Mouse (Mus musculus) T-cell, adult 2 months (primary cell): ENCODE data around the gene Drg1.
"Not testable (repeated sequence)": the region's sequence is repeated elsewhere in the genome, so short reads cannot be mapped to it uniquely, and the experiment has no call there.

Source experiments
- DNase-seq: peaks from one replicate; pipeline ENCODE4 v3.0.0; 2022; ENCODE audit warnings: low spot score

The Drg1 gene

GRCm38 (mm10) chr11:3166321-3166720 lies 99.9 kb downstream of the Drg1 start:
- peak; percentile 29 for DNase-seq

- not testable (repeated sequence) for DNase-seq
Measured at GRCm38 (mm10) chr11:3165210-3165782, 100.9 kb downstream of the Drg1 start.

GRCm38 (mm10) chr11:3163661-3164060 lies 102.6 kb downstream of the Drg1 start:
- not testable (repeated sequence) for DNase-seq

GRCm38 (mm10) chr11:3163122-3163521 lies 103.1 kb downstream of the Drg1 start:
- DNase-seq = peak; percentile 42

- peak; percentile 61 for DNase-seq
Measured at GRCm38 (mm10) chr11:3162236-3162897, 103.8 kb downstream of the Drg1 start.

- peak; percentile 58 for DNase-seq
Measured at GRCm38 (mm10) chr11:3161370-3161769, 104.8 kb downstream of the Drg1 start.

GRCm38 (mm10) chr11:3158800-3159199 lies 107.4 kb downstream of the Drg1 start:
- DNase-seq = not testable (repeated sequence)

GRCm38 (mm10) chr11:3157996-3158395 lies 108.2 kb downstream of the Drg1 start:
- not testable (repeated sequence) for DNase-seq

- not testable (repeated sequence) for DNase-seq
Measured at GRCm38 (mm10) chr11:3156991-3157390, 109.2 kb downstream of the Drg1 start.

- peak; percentile 62 for DNase-seq
Measured at GRCm38 (mm10) chr11:3153666-3154397, 112.4 kb downstream of the Drg1 start.

GRCm38 (mm10) chr11:3151358-3151757 lies 114.9 kb downstream of the Drg1 start:
- DNase-seq = not testable (repeated sequence)

GRCm38 (mm10) chr11:3150677-3151003 lies 115.6 kb downstream of the Drg1 start:
- DNase-seq = not testable (repeated sequence)

GRCm38 (mm10) chr11:3150003-3150676 lies 116.1 kb downstream of the Drg1 start:
- DNase-seq = not testable (repeated sequence)

- not testable (repeated sequence) for DNase-seq
Measured at GRCm38 (mm10) chr11:3149471-3149870, 116.7 kb downstream of the Drg1 start.

- not testable (repeated sequence) for DNase-seq
Measured at GRCm38 (mm10) chr11:3146806-3147205, 119.4 kb downstream of the Drg1 start.

- DNase-seq = not testable (repeated sequence)
Measured at GRCm38 (mm10) chr11:3145359-3146165, 120.7 kb downstream of the Drg1 start.

- not testable (repeated sequence) for DNase-seq
Measured at GRCm38 (mm10) chr11:3143984-3144383, 122.2 kb downstream of the Drg1 start.

- DNase-seq = peak; percentile 74
Measured at GRCm38 (mm10) chr11:3142413-3142812, 123.8 kb downstream of the Drg1 start.

GRCm38 (mm10) chr11:3140967-3141535 lies 125.2 kb downstream of the Drg1 start:
- not testable (repeated sequence) for DNase-seq

GRCm38 (mm10) chr11:3138323-3138722 lies 127.9 kb downstream of the Drg1 start:
- DNase-seq = peak; percentile 37
